Mouse (Mus musculus): ENCODE results near the gene Aebp2.

The Aebp2 gene

DNA sequence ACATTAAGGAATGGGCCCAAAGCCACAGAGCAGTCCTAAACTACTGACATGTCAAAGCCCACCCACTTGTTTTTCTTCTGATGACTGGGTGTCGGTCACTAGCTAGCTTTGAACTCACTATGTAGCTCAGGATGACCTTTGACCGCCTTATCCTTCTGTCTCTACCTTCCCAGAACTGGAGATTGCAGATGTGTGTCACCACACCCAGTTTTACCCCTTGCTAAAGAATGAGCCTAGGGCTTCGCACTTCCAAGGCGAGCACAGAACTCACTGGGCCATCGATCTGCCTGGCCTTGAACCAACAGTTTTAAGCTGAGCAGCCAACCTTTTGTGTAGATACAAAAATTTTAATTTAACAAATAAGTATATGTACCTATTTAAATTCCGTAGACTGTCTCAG is 13.8 kb upstream of the Aebp2 start:
- DNase-seq: no peak

DNA sequence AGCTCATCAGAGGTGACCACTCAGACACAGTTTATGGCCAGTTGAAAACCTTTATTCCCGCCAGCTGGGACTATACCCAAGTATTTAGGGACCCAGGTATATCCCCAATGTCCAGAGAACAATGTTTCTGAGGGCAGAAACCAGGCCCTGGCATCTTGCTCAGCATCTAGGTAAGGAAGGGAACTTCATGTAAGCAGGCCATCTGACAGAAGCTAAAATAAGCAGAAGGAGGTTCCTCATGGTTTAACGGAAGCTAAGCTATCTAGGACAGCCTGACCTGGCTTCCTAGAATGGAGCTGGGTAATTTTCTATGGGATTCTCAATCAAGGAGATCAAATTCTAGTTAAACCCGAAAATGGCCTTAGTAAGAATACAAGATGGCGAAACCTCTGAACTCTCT is 12.9 kb upstream of the Aebp2 start:
- DNase-seq: no peak

DNA sequence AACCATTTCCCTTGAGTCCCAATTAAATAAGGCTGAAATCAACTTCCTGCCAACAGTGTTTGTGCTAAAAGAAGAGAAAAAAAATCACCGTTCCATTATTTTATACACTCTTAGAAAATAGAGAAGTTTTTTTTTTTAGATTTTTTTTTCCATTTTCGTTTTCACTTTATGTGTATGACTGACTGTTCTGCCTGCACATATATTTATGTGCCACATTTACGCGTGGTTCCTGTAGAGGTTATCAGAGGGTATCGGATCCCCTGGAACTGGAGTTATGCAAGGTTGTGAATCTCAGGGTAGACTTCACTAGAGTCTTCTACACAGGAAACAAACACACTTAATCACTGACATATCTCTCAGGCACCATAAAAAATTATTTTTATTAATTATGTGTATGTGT is 12.3 kb upstream of the Aebp2 start:
- no peak for DNase-seq

DNA sequence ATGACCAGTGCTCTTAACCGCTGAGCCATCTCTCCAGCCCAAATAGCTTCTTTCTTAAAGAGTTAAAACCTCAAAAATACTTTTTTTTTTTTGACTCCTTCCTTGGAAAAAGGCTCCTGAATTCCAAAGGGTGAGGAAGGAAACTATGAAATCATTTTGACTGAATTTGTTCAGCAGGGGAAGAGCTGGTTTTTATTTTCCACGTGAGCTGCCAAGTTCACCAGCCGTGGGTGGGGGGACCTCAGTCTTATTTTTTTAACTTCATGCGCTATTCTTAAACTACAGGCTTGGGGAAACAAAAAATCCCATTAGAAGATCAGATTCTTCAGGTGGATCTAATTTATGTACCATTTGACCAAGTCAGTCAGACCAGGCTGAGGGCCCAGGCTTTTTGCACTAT is 11.2 kb upstream of the Aebp2 start:
- no peak for DNase-seq

DNA sequence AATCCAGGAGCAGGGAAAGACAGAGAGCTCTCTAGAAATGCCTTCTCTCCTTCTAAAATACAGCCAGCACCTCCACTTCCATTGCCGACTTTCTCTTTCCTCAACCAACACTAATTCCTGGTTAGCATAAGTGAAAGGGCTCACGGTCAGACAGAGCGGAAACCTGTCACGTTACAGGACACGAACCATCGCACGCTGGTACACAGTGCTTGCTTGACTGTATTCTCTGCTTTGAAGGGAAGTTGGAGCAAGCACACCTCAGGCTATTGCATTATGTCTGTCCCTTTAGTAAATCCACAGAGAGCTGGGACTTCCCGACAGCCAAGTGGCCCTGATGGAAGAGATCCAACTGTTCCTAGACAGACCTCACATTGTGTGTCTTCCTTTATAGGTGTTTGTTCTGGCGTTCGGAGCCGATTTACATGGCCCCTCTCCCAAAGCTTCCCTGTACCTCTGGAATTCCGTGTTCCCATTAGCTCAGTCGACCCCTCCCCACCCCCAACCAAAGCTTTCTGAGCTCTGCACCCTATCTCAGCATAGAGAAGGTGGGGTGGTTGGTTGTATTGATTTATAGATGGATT is 10.5 kb upstream of the Aebp2 start:
- no peak for DNase-seq

DNA sequence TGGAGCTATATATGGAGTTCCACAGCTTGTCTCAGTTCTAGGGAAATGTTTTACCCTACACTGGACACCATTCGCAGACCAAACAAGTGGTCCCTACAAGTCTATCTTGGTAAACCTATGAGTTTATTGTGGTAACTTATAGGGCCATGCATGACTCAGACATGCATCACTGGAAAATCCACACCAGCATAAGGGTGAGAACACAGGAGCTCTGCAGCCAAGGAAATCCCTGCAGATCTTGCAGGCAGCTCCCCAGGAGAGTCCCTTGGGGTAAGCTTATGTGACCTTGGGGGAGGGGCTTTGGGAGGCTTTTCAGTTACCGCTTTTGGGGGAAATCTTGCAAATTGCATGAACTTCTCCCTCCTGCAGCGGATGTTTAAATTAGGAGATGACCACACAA is 8.6 kb upstream of the Aebp2 start:
- DNase-seq: no peak

DNA sequence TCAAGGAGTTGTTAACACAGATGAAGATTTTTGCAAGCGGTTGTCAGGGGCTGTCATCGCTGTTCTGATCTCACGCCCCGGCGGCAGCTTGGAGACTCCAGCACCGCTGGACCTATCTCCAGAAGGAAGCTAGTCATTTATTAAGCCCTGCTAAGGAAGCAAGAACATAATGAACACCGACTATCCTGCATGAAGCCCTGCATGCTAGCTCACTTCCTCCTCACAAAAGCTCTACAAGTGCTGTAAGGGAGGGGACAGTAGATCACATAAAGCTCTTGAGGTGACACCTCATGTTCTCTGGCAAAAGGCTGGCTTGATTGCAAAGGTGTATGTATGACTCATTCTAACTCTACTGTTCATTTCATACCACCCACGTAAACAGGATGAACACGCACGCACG is 7.8 kb upstream of the Aebp2 start:
- peak; percentile 34 for DNase-seq

DNA sequence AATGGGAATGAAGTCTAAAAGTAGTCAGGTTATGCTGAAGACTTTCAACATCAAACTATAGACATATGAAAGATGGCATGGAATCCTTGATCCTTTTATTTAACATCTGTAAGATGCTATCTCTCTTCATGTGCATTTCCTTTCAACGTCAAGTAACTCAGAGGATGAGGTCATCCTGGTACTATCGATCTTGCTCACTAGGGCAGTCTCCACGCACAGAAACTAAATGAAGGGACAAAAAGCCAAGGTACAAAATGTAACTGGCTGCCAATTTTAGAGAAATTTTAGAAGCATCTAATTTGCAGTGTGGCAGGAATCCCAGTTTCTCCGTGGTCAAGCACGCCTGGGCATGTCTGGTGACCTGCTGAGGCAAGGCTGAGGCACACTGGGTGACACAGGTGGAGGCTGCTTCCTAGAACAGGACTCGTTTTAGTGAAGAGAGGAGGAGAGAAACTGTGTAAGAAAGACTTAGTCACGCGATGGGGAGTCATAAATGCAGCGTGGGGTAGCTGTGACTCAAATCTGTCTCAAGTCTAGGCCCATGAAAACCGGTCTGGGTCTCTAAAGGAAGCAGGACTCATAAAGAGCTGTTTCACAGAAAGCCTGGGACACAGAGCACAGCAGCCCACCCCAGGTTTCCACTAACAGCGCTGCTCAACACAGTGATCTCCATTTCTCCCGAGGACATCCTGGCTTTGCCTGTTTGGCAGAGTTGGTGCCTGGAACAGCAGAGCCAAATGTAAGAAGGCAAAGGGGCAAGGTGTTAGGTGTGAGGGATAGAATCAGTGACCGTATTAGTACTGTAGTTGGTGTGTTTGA is 1.7 kb upstream of the Aebp2 start:
- DNase-seq: no peak

DNA sequence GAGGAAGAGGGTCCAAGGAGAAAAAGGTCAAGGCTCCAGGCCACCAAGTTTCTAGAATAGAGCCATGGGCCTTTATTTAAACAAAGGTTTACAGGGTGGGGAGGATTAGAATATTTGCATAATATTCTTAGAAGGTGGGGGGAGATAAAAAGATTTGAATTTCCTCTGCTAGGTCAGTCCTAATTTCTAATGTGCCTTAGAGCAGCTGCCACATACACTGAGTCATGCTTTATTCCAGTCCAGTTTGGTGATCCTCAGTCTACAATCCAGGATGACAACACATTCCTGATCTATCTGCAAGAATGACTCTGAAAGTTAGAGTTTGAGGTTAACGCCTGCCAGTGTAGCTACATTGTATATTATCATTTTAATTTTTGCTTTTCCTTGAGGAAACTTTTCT is 841 bp upstream of the Aebp2 start:
- DNase-seq: no peak

DNA sequence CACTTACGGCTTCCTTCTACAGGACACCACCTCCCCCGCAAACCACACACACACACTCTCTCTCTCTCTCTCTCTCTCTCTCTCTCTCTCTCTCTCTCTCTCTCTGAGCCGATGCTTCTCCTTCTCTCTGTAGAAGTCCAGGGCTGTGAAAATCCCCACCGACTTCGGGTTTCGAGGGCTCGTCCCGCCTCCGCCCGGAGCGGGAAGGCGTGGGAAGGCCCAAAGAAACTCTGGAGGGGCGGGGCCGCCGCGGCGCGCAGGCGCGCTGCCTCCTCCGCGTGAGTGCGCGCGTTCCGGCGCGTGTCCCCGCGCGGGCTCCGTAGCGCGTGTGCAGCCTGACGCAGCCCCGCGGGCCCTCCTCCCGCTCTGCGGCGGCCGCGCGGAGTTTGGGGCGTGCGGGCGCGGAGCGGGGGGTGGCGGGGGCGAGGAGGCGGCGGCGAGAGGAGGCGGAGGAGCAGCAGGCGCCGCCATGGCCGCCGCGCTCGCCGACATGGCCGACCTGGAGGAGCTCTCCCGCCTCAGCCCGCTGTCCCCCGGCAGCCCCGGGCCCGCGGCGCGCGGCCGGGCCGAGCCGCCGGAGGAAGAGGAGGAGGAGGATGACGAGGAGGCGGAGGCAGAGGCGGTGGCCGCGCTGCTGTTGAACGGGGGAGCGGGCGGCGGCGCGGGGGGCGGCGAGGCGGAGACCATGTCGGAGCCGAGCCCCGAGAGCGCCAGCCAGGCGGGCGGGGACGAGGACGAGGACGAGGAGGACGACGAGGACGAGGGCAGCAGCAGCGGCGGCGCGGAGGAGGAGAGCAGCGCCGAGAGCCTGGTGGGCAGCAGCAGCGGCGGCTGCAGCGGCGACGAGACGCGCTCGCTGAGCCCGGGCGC is 998 bp downstream of the Aebp2 start:
- DNase-seq: peak; percentile 96

DNA sequence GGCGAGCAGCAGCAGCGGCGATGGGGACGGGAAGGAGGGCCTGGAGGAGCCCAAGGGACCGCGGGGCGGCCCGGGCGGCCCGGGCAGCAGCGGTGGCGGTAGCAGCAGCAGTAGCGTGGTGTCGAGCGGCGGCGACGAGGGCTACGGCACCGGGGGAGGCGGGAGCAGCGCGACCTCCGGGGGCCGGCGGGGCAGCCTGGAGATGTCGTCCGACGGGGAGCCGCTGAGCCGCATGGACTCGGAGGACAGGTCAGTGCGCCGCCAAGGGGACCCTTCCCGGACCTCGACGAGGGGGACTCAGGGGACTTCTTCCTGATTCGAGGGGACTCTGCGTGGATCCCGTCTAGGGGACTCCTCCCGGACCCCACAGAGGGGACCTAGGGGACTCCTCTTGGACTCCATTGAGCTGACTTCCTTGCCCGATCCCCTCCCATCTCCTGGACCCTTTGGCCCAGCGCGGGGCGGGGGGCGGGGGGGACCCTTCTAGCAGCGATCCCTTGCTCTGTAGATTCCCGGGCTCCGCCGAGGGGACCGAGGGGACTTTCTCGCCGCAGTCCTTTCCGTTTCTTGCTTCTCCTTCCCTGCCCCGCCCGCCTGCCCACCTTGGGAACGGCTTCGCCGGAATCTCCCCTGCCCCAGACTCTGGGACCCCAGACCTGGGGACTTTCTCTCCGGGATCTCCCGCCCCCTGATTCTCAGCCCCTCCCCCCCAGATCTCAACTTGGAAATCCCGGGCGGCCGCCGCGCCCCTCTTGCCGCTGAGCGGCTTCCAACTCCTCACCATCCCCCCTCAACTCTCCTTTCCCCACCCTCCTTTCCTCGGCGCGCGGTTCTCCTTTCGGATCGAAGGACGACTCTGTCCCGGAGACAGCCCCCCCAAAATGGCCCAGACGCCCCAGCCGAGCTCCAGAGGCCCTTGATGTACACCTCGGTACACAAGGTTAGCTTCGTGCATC is 1.9 kb downstream of the Aebp2 start:
- peak; percentile 68 for DNase-seq

DNA sequence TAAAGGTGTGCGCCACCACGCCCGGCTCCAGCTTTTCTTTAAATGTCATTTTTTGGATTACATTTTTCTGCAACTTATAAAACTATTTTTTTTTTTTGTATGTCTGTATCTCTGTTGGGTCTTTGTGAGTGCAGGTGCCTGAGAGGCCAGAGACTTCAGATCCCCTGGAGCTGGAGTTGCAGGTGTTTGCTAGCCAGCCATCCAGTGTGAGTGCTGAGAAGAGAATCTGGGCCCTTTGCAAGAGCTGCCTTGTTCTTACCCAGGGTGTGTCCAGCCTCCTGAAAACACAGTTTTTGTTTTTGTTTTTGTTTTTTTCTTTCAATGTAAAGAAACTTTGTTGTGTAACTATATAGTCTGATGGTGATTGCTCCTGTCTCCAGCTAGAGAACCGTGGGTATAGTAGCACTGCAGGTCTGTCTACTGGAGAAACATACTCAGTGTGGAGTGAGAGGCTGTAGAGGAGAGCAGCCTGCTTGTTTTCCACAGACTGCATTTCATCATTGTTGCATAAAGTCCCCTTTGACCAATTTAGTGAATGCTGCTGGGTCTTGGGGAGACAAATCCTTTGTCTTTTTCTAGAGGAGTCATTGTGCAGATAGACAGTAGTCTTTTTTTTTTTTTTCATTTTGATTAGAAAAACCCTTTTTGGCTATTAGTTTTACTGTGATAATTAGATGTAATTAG is 6.9 kb downstream of the Aebp2 start:
- DNase-seq: no peak

DNA sequence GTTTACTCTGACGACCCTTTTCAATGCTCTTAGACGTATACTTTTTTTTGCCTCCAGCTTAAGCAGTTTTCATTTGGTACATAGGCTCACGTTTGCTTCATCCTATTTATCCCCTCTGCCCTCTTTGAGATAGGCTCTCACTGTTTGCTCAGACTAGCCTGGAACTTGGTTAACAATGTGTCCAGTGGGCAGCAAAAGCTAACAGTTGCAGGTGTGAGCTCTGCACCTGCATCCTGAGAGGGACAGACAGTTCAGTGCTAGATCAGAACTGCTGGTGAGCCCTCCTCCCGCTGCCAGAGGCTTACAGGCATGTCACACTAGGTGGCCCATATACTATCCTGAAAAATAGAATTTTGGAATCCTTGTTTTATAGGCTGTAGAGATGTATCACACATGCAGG is 7.8 kb downstream of the Aebp2 start:
- no peak for DNase-seq

DNA sequence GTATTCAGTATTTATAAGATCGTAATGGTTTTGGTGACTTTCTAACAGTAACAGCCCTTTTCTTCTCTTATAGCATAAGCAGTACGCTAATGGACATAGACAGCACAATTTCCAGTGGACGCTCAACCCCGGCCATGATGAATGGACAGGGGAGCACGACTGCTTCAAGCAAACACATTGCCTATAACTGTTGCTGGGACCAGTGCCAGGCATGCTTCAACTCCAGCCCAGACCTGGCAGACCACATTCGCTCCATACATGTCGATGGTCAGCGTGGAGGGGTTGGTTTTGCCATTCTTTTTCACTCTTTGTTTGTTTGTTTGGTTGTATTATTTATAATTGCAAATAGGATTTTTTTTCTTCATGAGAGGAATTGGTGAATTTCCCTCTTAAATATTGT is 11.2 kb downstream of the Aebp2 start:
- DNase-seq: no peak

DNA sequence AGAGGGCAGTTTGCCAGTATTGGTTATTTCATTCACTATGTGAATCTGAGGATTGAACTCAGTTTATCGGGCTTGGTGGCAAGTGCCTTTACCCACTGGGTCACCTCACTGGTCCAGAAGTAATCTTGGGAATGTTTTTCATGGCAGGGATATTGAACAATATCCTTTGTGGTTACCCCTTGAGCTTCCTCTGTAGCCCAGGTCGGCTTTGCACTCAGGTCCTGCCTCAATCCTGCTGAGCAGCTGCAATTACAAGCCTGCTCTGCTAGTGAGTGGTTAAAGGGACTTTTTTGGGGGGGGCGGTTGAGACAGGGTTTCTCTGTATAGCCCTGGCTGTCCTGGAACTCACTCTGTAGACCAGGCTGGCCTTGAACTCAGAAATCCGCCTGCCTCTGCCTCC is 13.8 kb downstream of the Aebp2 start:
- DNase-seq: no peak

DNA sequence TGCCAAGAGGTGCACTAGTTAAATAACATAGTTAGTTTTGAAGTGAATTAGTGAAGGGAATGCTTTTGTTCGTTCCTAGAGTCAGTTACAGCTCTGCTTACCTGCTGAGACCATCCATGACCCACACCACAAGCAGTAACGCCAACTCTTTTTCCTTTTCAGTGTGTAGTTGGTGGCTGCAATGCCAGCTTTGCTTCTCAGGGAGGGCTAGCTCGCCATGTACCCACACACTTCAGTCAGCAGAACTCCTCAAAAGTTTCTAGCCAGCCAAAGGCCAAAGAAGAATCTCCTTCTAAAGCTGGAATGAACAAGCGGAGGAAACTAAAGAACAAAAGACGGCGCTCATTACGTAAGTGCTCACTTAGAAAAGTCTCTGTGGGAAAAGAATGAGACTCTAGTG is 19.5 kb downstream of the Aebp2 start:
- DNase-seq: no peak

DNA sequence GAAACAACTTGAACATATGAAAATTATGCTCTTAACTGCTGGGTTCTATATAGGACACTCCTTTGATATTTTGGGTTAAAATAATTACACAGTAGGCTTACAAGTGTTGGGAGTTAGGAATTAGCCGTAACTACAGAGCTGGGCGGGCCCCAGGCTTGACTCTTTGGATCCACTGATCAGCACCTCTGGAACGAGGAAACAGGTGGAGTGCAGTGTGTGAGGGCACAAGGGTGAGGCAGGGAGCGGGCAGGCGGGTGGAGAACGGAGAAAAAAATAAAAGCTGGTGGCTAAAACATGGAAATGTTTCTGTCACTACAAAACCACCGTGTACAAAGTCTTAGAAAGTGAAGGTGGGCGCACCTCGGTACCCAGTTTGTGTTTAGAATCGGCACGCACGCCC is 20.2 kb downstream of the Aebp2 start:
- no peak for DNase-seq

DNA sequence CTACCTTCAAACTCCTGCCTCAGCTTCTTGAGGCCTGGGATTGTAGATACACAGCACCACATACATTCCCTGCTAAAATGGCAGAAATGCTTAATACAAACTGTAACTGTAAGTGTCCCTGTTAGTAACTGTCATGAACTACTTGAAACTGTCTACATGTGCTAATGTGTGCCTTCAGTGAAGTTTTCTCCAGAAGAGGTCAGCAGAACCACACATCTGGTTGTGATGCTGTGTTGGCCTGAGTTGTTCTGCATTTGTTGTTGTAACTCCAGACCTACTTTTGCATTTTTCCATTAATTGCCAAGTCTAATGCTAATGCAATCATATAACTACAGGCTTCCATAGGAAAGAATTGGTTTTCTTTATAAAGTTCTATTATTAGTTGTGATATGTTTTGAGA is 23.5 kb downstream of the Aebp2 start:
- DNase-seq: no peak

DNA sequence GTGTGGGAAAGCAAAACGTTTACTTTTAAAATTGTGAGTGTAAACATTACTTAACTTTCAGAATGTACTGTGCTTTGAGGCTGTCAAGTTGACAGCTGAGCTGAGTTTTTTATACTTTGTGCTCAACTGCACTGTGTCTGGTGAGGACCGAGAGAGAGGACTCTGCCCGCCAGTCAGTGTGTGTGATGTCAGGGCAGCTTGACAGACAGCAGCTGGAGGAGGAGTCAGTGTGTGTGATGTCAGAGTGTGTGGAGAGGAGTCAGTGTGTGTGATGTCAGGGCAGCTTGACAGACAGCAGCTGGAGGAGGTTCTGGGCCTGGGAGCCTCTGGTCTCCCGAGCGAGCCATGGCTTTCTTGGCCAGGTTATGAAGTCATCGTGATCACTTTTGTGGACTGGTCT is 24.4 kb downstream of the Aebp2 start:
- DNase-seq: peak; percentile 30

DNA sequence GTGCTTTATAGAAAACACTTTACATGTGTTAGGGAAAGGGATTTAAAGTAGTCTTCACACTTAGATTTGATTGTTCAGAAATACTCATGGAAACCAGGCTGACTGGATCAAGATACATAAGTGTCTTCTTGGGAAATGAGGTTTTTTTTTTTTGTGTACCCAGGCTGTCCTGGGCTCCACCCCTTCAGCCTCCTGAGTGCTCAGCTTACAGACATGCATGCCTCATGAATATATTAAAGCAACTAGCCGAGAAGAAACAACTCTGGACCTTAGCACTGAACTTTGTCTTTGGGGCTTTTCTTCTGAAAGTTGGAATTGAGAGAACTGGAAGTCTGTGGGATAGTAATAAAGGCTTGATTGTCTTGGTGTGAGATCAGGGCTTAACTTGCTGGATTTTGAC is 27.3 kb downstream of the Aebp2 start:
- no peak for DNase-seq

DNA sequence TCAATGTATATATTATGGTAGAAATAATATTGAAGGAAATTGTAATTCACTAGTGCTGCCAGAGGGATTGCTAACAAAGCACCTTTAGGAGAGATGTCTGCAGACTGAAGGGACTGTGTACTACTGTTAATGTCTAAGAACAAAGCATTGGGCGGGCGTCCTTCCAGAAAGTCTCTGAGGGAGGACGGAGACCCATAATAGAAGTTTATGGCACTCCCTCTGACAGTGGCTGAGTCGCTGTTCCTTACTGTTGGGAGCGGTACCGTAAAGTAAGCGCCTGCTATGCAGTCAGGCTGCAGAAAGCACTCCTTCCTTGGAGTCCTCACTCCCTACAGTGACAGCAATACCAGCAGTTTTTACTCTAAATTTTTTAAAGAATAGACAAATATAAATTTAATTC is 29.5 kb downstream of the Aebp2 start:
- DNase-seq: no peak

DNA sequence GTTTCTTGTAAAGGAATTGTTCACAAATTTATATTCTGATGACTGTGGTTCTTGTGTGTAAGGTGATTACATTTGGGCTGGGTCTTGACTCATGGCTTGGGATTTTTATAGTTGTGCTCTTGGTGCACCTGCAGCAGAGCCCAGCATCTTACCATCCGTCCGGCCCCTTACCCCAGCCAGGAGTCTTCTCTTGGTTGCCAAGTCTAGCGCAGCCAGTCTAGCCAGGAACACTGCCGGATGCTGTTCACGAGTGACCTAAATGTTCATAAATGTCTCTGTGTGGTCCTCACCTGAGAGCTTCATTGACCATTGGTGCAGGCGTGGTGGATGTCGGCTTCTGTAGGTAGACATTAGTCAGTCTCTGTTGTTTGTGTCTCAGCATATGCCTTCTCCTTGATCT is 33.0 kb downstream of the Aebp2 start:
- no peak for DNase-seq

All from kidney, postnatal 10 days (tissue).